Mouse (Mus musculus): ENCODE measurements around the gene Strn4.

Strn4 gene

DNA sequence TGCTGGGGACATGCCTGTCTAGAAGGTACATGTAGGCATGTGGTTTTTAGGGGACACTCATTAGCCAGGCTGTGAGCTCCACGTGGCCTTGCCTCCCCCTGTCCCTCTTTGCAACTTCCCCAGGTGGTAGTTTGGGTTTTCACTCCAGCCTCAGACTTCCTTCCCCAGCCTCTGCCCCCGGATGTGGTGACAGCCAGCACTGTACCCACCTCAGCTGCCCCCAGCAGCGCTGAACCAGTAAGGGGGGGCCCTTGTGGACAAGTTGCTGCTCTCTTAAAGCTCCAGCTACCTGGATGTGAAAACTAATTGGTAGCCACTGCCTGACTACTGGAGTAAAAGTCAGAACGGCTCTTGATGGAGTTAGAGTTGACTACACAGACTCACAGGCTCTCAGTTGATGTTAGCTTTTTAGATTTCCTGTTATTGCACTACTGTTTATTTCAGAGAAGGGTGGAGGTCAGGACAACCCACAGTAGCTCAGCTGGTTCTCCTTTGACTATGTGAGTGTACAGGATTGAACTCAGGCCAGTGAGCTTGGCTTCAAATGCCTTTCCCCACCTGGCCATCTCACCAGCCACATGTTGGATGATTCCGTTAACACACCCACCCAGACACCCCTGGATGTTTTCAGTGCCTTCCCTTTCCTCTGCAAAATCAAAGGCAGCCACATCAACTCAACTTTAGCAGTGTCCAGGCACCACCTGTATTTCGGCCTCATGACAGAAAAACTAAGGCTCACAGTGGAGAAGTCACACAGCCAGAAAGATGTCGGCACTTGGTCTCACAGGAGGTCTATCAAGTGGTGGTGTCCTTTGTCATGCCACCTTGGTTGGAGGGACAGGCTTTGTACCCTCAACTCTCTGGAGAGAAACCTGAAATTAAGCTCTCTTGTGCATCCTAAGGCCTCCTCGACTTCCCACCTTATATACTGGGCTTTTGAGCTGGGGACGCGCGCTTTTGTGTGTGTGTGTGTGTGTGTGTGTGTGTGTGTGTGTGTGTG, 26.2 kb downstream of the Strn4 start:
- peak in 1 of 2 experiments; percentile 27 for DNase-seq

DNA sequence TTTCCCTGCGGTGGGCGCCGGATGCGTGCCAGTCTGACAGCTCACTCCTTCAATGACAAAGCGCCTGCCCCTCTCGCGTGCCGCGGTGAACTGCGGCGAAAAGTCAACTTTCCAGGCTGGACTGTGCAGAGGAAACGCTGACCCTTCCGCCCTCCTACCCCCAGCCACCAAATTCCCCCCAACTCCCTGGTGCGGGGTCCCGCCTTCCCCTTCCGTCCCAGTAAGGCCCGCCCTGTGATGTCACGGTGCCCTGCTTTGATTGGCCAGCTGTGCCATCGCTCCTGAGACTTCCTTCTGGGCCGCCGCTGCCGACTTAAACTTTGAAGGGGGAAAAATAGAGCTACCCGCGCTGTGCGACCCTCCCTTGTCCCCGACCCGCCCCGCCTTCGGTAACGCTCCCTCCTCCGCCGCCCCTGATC, 27.0 kb downstream of the Strn4 start, which contains the start of gene Prkd2:
Gene Prkd2 (plus strand): TSS at position 258 of the 419 bp plus-strand sequence.
- DNase-seq, result peak; percentile 96

DNA sequence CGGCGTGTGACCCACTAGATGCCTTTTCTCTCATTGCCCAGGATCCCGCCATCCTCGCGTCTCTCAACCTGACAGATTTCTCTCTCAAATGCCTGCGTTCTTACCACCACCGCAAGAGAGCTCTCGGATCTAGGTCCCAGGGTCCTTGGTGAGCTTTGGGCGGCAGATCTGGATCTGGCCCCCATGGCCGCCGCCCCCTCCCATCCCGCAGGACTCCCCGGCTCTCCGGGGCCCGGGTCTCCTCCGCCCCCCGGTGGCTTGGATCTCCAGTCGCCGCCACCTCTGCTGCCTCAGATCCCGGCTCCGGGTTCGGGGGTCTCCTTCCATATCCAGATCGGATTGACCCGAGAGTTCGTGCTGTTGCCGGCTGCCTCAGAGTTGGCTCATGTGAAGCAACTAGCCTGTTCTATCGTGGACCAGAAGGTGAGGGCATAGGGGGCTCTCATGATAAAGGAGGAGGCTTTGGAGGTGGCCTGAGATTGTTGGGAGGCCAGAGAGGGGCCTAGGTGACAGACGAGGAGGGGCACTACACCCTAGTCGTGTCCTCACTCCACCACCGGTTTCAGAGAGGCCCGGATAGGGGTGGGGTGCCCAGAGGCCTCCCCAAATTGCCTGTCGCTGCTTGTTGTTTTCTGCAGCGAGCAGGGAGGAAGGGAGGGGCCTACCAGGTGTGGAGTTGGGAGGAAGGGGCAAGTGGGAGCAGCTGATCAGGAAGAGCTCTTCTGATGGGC, 27.9 kb downstream of the Strn4 start:
- peak; percentile 34 to 51 for DNase-seq

DNA sequence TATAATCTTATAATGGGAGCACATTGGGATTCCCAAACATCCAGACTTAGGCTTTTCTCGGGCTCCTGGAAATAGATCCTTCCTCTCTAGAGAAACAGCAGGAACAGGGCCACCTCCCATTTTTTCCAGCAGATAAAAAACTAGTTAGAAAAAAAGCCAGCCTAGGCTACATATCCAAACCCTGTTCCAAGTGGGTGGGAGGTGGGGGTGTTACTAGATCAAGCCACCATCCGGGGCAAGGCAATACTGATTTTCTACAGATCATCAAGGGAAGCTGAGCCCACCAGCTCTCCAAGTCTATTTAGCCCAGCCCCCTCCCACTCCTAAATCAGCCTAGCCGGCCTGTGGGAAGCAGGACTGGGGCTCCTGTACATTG, 29.0 kb downstream of the Strn4 start:
- DNase-seq, result peak in 1 of 2 experiments; percentile 23

DNA sequence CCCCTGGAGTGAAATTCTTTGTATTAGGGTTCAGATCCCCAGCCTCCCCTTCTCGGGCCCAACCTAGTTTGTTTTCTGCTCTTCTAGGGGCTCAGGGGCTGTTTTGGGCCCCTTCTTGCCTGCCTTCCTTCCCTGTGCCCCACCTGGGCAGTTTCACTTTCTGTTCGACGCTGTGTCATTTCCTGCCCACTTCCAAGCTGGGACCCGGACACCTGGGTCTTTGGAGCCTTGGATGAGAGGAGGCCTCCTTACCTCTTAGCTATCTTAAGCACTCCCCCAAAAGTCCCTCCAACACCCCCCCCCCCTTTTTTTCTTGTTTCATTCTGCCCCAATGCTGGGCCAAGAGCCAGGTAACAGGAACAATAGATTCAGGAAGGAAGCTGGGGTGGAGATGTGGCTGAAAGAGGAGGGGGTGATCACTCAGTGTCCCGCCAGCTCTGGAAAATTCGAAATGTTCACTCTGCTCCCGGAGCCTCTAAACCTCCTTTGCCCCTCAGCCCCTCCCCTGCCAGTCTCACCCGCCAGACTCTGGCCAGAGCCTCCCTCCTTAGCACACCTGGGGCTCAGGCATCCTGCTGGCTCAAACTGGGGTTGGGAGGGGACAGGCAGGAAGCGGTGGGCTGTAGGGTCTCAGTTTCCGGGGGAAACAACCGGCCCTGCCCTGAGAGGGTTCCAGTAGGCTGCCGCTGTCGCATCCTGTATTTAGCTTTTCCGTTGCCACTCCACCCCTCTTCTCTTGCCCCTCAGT, 29.6 kb downstream of the Strn4 start:
- peak; percentile 49 to 67 for DNase-seq

DNA sequence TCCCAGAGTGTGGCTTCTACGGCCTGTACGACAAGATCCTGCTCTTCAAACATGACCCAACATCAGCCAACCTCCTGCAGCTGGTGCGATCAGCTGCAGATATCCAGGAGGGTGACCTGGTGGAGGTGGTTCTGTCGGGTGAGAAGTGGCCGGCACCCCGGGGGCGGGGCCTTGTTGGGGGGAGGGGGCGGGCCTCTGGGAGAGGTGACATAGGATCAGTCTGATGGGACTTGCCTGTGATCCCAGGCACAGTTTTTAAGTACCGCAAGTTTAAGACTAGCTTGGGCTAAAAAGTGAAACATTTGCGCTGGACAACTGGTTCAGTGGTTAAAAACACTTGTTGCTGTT, 30.1 kb downstream of the Strn4 start:
- DNase-seq, result no peak

DNA sequence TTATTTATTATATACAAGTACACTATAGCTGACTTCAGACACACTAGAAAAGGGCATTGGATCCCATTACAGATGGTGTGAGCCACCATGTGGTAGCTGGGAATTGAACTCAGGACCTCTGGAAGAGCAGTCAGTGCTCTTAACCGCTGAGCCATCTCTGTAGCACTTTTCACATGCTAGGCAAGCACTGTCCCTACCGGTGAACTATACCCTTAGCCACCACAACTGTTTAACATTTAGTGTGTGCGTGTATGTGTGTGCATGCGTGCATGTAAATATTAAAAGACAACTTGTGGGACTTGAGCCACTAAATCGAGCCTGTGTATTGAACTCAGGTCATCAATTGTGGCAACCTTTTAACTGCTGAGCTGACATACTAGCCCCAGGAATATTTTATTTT, 31.1 kb downstream of the Strn4 start:
- DNase-seq, result no peak

DNA sequence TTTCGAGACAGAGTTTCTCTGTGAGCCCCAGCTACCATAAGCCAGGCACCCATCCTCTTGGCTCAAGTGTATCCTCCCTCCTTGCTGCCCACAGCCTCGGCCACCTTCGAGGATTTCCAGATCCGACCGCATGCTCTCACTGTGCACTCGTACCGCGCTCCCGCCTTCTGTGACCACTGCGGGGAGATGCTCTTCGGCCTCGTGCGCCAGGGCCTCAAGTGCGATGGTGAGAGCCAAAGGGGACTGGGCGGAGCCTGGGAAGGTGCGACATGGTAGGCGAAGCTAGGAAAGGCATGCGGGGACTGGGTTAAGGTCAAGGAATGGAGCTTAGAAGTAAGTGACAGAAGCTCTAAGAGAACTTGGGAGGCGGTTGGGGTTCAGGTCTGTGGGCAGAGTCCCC, 31.8 kb downstream of the Strn4 start:
- DNase-seq, result no peak

DNA sequence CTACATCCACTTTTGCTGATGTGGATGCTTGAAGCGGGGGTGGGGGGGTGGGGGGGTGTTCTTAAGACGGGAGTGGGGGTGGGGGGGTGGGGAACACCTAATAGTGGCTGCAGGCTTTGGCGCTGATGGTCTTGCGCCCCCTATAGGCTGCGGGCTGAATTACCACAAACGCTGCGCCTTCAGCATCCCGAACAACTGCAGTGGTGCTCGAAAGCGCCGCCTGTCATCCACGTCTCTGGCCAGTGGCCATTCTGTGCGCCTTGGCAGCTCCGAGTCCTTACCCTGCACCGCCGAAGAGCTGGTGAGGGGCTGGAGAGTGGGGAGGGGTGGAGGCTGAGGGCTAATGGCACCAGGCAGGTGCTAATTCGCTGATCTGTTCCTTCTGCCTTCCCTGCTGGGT, 32.9 kb downstream of the Strn4 start:
- DNase-seq, result peak; percentile 73 to 78

DNA sequence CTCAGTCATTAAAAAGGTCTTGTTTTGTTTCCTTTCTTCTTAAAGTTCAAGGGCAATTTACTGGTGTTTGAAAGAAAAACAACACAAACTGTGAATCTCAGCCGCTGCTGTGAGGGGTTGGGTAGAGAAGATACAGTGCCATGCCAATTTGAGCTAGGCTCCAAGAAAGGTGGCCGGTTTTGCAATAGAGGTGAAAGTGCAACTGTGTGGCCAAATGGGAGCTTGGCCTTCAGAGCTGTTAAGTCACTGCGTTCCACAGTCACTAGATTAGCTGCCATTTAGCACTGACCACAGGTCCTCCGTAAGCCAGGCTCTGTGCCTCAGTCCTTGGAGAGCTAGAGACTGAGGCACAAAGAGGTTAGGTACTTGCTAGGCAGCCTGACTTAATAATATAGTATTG, 35.9 kb downstream of the Strn4 start:
- no peak for DNase-seq

DNA sequence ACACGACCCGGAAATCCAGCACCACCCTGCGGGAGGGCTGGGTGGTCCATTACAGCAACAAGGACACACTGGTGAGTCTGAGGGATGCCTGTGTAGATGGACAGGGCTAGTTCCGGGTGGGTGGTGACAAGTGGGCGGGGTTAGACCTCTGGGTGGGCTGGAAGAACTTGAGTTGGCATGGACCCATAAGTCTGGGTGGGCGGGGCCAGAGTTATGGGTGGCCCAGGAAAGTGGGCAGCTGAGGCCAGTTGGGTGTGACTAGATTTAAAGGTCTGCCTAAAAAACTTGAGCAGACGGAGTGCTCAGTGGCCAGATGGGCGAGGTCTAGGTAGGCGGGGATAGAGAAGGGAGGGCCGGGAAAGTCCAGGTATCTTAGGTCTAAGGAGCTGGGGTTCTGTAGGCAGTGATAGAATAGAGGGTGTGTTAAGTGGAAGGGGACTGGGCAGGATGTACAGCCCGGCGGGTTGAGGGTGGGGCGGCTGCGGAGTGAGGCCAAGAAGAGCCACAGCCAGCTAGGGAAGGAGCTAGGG, 37.7 kb downstream of the Strn4 start:
- peak; percentile 49 to 65 for DNase-seq

DNA sequence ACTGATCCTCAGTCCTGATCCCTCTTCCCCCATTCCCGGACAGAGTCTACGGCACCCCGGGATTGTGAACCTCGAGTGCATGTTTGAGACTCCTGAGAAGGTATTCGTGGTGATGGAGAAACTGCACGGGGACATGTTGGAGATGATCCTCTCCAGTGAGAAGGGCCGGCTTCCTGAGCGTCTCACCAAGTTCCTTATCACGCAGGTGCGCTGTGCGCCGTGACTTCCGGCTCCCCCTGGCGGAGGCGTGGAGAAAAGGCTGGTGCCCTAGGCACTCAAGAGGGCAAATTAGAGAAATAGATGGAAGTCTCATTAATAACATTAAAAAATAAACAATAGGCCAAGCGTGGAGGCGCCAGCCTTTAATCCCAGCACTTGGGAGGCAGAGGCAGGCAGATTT, 42.6 kb downstream of the Strn4 start:
- DNase-seq, result peak; percentile 64 to 72

DNA sequence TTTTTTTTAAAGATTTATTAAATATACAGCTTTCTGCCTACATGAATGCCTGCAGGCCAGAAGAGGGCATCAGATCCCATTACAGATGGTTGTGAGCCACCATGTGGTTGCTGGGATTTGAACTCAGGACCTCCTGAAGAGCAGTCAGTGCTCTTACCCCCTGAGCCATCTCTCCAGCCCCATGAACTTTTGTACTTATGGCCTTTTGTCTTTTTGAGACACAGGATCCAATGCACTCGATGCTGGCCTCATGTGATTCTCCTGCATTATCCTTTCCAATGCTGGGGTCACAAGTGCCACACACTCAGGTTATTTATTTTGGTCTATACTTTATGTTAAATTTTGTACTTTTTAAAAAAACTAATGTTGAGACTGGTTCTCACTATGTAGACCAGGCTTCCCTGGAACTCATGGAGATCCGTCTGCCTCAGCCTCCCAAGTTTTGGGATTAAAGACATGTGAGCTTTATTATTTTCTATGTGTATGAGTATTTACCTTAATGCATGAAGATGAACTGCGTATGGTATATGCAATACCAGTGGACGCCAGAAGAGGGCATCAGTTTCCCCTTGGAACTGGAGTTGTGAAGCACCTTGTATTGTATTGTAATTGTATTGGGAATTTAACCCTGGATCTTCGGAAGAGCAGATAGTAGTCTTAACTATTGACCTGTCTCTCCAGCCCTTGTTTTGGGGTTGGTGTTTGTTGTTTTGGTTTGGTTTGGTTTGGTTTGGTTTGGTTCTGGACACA, 44.4 kb downstream of the Strn4 start:
- peak; percentile 75 to 76 for DNase-seq

DNA sequence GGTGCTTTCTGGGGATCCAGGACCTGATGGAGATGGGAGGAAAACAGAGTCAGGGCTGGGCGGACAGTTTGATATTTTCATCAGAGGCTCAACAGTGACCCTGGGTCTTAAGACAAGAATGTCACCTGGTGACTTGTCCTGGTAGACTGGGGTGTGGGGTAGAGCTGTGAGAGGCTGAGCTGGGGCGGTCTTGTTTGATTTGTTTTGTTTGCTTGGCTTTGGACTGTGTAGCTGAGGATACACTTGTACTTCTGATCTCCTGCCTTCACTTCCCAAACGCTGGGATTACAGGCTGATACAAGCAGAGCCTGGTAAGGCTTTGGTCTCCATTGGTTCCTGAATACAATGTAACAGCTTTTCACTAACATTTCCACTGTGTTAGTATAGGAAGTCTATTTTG, 51.8 kb downstream of the Strn4 start:
- no peak for DNase-seq

DNA sequence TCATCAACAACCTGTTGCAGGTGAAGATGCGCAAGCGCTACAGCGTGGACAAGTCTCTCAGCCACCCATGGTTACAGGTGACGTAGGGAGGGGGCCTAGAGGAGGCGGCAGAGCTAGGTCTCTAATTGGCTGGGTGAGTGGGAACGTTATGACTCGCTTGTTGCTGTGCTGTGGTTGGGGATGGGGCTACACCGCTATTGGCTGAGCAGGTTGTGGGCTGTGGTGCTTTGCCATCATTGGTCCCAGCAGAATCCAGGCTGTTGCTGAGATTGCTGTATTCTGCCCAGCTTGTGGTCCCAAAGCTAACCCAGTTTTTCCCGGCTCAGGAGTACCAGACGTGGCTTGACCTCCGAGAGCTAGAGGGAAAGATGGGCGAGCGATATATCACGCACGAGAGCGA, 53.8 kb downstream of the Strn4 start:
- peak; percentile 66 to 78 for DNase-seq

DNA sequence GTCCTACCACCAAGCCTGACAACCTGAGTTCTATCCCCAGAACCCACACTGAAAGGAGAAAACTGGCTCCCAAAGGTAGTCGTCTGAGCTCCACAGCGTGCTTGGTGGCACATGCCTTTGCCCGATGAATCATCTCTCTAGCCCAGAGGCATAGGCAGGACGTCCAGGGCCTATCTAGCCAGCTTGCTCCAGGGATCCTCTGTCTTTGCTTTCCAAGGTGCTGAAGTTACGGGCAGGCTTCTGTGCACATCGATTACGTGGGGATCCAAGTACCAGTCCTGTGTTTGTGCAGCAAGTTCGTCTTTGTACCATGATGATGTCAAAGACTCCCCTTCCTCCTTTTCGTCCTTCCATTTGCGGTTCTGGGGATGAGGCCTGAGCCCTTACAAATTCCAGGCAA, 55.9 kb downstream of the Strn4 start:
- DNase-seq, result no peak

DNA sequence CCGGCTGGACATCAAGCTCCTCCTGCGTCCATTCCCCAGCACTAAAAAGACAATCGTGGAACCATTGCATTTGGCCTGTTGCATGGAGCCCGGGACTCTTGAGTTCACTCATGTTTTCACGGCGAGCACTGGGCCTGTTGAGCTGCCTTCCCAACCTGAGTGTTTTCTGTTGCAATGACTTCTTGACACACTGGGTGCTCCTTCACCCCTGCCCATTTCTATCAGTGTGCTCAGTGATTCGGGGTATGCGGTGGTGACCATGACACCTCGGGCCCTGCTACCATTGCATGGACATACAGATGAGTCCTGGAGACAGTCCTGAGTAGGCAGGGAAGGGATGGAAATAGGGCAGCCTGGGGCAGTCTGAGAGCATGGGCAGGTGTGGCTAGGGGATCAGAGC, 56.8 kb downstream of the Strn4 start:
- DNase-seq, result no peak

DNA sequence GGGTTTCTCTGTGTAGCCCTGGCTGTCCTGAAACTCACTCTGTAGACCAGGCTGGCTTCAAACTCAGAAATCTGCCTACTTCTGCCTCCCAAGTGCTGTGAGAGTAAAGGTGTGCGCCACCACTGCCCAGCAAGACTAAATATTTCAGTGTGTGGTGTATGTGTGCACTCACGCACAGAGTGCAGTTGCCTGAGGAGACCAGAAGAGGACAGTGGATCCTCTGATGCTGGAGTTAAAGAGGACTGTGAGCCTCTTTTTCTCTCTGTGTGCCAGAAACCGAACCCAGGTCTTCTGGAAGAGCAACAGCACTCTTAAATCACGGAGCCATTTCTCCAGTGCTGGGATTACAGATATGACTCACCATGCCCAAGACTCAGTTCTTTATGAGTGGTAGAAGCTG, 57.7 kb downstream of the Strn4 start:
- no peak for DNase-seq

DNA sequence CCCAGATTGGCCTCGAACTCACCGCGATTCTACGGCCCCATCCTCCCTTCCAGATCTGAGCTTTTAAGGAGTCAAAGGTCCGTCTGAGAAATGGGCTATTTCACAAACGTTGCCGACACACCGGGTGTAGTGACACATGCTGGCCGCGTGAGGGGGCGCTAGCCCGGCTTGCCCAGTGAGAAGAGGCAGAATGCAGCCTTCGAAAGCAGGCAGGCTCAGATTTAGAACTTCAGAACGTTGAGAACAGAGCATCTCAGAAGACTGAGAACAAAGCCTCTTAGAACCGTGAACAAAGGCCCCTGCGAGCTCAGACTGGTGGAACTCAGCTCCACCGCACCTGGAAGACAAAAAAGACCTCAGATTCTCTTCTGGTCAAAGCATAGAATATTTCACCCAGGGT, 58.5 kb downstream of the Strn4 start:
- peak; percentile 84 to 87 for DNase-seq

DNA sequence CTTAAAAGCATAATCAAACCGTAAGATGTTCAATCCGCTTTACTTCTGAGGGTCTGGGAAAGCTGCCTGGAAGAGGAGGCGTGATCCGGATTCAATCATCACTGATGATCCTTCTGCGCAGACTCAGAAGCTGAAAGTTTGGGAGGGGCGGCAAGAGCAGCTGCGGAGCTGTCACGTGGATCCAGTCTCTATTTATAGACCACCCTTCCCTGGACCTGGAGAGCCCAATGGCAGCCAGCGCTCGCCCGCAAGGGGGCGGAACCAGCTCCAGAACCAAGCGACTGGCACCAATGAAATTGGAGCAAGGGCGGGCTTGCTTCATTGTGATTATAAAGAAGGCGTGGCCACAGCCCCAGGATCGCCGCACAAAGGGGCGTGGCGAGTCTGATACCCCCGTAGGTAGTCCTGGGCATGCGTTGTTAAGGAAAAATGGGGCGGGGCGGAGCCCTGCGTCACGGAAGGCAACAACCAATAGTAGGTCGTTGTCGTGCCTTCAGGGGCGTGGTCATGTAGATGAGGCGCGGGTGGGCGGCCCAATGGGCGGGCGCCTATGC, 59.1 kb downstream of the Strn4 start:
- peak; percentile 99 to 100 for DNase-seq

DNA sequence AGATGAGACGGTGACA, 59.4 kb downstream of the Strn4 start, which contains the start of gene Dact3:
Gene Dact3 (plus strand): TSS at position 8 of the 16 bp plus-strand sequence.
- DNase-seq, result no peak

DNA sequence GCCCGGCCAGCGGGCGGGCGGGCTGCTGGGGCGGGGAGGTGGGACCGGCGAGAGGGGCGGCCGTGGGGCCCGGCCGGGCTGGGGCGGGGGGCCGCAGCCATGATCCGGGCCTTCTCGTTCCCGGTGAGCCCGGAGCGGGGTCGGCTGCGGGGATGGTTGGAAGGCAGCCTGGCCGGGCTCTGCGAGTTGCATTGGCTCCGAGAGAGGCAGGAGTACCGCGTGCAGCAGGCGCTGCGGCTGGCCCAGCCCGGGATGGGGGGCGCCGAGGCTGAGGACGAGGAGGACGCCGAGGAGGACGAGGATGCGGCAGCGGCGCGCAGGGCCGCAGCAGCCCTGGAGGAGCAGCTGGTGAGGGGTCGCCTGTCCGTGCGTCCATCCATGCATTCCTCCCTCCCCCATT, 59.6 kb downstream of the Strn4 start:
- DNase-seq, result no peak

DNA sequence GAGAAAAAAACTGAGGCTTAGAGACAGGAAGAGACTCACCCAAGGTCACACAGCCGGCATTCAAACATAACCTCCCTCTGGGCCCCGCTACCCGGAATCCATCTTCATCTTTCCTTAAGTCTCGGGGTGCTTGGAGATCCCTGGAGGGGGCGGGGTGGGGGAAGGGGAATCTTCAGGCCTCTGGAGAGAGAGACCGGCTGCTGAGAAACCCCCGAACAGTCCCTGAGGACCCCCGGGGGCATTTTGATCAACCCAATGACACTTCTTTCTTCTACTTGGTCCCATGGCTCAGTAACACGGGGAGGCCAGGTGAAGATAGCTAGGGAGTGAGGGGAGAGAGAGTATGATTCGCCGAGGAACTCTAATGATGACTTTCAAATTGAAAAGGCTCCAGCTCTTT, 60.3 kb downstream of the Strn4 start:
- DNase-seq, result no peak

Measured in kidney, postnatal 4 days (tissue).